Mouse (Mus musculus) liver, adult 2 months (tissue): ENCODE results near the gene Txndc11. TPM values are rescaled to one million over a fixed set of nuclear protein-coding genes. Genes with fewer than 3 reads are reported as not detected.

Experiments used
- DNase-seq: peaks from one replicate; pipeline ENCODE4 v3.0.0-alpha.2; 2011; ENCODE audit warnings: low read depth, low spot score; ENCODE audit errors: extremely low read depth
- H3K27ac ChIP-seq: fragments of 200-500 bp; replicated peaks from 2 replicates; pipeline ENCODE4 v1.5.1; 2012; ENCODE audit warnings: low read depth, mild to moderate bottlenecking, control low read depth, inconsistent platforms, low read length; ENCODE audit not compliant: insufficient read depth
- H3K27me3 ChIP-seq: fragments of 200-500 bp; 2 replicates; pipeline ENCODE4 v1.6.1; 2012; ENCODE audit warnings: mild to moderate bottlenecking, moderate library complexity, low read length, inconsistent platforms; ENCODE audit not compliant: control insufficient read depth, insufficient read depth
- H3K36me3 ChIP-seq: fragments of 200-500 bp; 2 replicates; pipeline ENCODE4 v1.6.1; 2012; ENCODE audit warnings: low read length, inconsistent platforms; ENCODE audit not compliant: control insufficient read depth, insufficient read depth
- H3K4me1 ChIP-seq: fragments of 200-500 bp; 2 replicates; pipeline ENCODE4 v1.6.1; 2011; ENCODE audit warnings: low read length; ENCODE audit not compliant: control insufficient read depth, insufficient read depth
- H3K4me3 ChIP-seq: fragments of 200-500 bp; 2 replicates; pipeline ENCODE4 v1.5.1; 2011; ENCODE audit warnings: low read depth, mild to moderate bottlenecking, control low read depth, low read length, moderate library complexity; ENCODE audit not compliant: insufficient read depth
- H3K79me2 ChIP-seq: fragments of 200-500 bp; 2 replicates; pipeline ENCODE4 v1.6.1; 2012; ENCODE audit warnings: inconsistent platforms, mild to moderate bottlenecking, low read length, moderate library complexity; ENCODE audit not compliant: control insufficient read depth, insufficient read depth
- H3K9ac ChIP-seq: fragments of 200-500 bp; 2 replicates; pipeline ENCODE4 v1.6.1; 2012; ENCODE audit warnings: low read depth, mild to moderate bottlenecking, control low read depth, inconsistent platforms, low read length
- CTCF ChIP-seq: fragments of 200-500 bp; IDR thresholded peaks from 2 replicates; pipeline ENCODE4 v1.5.1; 2011; ENCODE audit warnings: low read depth, low read length, control low read depth
- POLR2A ChIP-seq: fragments of 200-500 bp; IDR thresholded peaks from 2 replicates; pipeline ENCODE4 v1.6.1; 2011; ENCODE audit warnings: low read length, control low read depth; ENCODE audit not compliant: insufficient read depth; ENCODE audit errors: extremely low read depth
- WGBS: fragments of 180-500 bp; shearing (Covaris S2); methylation state at CpG from one replicate; pipeline ENCODE4 v1.1.7; 2018; 5-methylcytosine and 5-hydroxymethylcytosine counted together
- polyA plus RNA-seq: library from polyadenylated mRNA; depleted of rRNA; stranded (reverse); fragments of >200 nt; gene quantifications from 2 replicates; pipeline ENCODE4 v1.2.3, GENCODE M21; 2012
- total RNA-seq: library from RNA; depleted of rRNA; stranded (reverse); fragments of >200 nt; gene quantifications from 2 replicates; pipeline ENCODE4 v1.2.3, GENCODE M21; 2014

Txndc11 gene
- total and polyA plus RNA-seq, 2 experiments = 12.4 to 26.5 TPM

DNA sequence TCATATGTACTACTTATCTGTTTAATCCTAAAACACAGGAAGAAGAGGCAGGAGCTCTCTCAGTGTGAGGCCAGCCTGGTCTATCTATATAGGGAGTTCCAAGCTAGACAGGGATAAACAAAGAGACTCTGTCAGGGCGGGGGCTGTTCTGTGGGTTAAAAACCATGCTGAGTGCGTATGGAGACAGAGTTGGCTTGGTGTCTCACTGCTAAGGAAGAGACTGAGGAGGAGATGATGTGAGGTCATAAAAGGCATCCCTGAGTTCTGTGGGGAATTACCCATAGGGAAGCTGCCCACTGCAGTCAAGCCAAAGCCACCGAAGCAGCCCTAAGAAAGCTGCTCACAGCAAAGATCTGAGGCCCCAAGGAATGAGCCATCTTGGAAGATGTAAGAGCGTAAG is 73.8 kb downstream of the Txndc11 start, which contains the start of gene Snn:
Gene Snn, plus strand, starts transcription at position 301 of the 400 bp plus-strand sequence.
- Histone ChIP-seq H3K4me1 (0 out of 2 replicates have a peak, but pooled peaks cover 3% of the 10 kb centered on the region), H3K9ac (no peak within 1 kb of the TSS), H3K79me2 (no peaks in the 10 kb centered on the region), H3K4me3 (no peak within 1 kb of the TSS), H3K36me3 (no peaks in the 10 kb centered on the region), H3K27ac (no peak within 1 kb of the TSS), H3K27me3 (no peaks in the 10 kb centered on the region)
- TF ChIP-seq POLR2A (no peak), CTCF (no peak)
- 93% methylated on average over 4 of the region's 4 CpGs for WGBS
- no peak for DNase-seq

DNA sequence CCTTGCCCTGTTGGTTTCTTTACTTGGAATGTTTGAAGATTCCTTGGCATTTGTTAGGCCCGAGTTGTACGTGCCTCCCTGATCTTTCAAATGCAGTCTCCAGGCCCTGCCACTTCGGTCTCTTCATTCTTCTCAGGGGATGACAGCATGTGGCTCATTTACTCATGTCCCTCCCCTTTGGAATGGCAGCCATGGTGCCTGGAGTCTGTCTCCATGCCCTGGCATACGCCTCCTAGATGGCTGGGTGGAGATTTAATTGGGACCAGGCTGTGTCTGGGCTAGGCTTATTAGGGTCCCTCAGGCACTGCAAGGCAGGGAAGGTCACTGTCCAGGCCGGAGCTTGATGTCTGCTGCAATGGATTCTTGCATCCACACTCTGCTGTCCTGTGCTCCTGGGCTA is 78.5 kb downstream of the Txndc11 start:
- Histone ChIP-seq H3K9ac (no peak overlapping the region), H3K4me3 (no peak overlapping the region), H3K4me1 (no peaks in the 10 kb centered on the region), H3K27me3 (no peaks in the 10 kb centered on the region), H3K36me3 (no peaks in the 10 kb centered on the region), H3K27ac (no peak overlapping the region), H3K79me2 (no peaks in the 10 kb centered on the region)
- DNase-seq = no peak
- TF ChIP-seq CTCF (no peak), POLR2A (no peak)
- 92% methylated on average over 5 of the region's 5 CpGs for WGBS

GRCm38 (mm10) chr16:11054871-11055270 is 79.6 kb downstream of the Txndc11 start:
- 91% methylated on average over 6 of the region's 6 CpGs for WGBS
- H3K27ac ChIP-seq = no peak overlapping the region
- no peak for TF ChIP-seq CTCF
- no peak for TF ChIP-seq POLR2A

GRCm38 (mm10) chr16:11054409-11054808 is 80.0 kb downstream of the Txndc11 start:
- no peaks in the 10 kb centered on the region for H3K36me3 ChIP-seq
- WGBS = 79% methylated on average over 6 of the region's 6 CpGs
- H3K27me3 ChIP-seq = no peaks in the 10 kb centered on the region
- no peak for DNase-seq
- H3K9ac ChIP-seq = no peak overlapping the region
- no peak overlapping the region for H3K27ac ChIP-seq
- H3K4me1 ChIP-seq = no peaks in the 10 kb centered on the region
- no peaks in the 10 kb centered on the region for H3K79me2 ChIP-seq
- no peak overlapping the region for H3K4me3 ChIP-seq
- no peak for TF ChIP-seq POLR2A
- TF ChIP-seq CTCF = no peak

More at GRCm38 (mm10) chr16:11054871-11055270, 79.6 kb downstream of the Txndc11 start:
- Histone ChIP-seq H3K9ac (no peak overlapping the region), H3K79me2 (no peaks in the 10 kb centered on the region), H3K27me3 (no peaks in the 10 kb centered on the region), H3K4me3 (no peak overlapping the region), H3K4me1 (no peaks in the 10 kb centered on the region), H3K36me3 (no peaks in the 10 kb centered on the region)
- DNase-seq = no peak

- Histone ChIP-seq H3K4me3 (no peak overlapping the region), H3K79me2 (no peaks in the 10 kb centered on the region), H3K9ac (no peak overlapping the region), H3K36me3 (no peaks in the 10 kb centered on the region), H3K27ac (no peak overlapping the region), H3K4me1 (no peaks in the 10 kb centered on the region), H3K27me3 (no peaks in the 10 kb centered on the region)
- peak; percentile 84 for DNase-seq
- TF ChIP-seq CTCF (no peak), POLR2A (no peak)
- 69% methylated on average over 11 of the region's 11 CpGs for WGBS
These were observed 83.3 kb downstream of the Txndc11 start for GRCm38 (mm10) chr16:11051134-11051533.

DNA sequence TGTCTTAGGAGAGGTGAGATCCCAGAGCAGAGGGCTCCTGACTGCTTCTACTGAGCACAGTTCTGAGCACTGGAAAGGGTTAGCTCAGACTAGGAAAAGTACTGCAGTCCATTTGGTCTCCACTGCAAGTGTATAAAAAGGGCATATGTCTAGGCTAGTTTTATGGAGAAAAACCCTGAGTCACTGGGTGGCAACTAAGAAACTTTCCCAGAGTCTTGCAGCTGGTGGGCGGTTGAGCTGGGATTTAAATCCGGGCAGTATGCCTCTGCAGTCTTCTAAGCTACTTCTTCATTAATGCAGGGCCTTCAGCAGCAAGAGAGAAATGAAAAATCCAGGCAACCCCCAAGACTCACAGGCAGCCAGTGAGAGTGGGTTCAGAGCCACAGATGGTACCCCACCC is 84.2 kb downstream of the Txndc11 start:
- Histone ChIP-seq H3K4me3 (no peak overlapping the region), H3K4me1 (no peaks in the 10 kb centered on the region), H3K36me3 (no peaks in the 10 kb centered on the region), H3K79me2 (no peaks in the 10 kb centered on the region), H3K27me3 (no peaks in the 10 kb centered on the region), H3K9ac (no peak overlapping the region), H3K27ac (no peak overlapping the region)
- no peak for DNase-seq
- TF ChIP-seq POLR2A (no peak), CTCF (no peak)
- WGBS = 97% methylated on average over 2 of the region's 2 CpGs

DNA sequence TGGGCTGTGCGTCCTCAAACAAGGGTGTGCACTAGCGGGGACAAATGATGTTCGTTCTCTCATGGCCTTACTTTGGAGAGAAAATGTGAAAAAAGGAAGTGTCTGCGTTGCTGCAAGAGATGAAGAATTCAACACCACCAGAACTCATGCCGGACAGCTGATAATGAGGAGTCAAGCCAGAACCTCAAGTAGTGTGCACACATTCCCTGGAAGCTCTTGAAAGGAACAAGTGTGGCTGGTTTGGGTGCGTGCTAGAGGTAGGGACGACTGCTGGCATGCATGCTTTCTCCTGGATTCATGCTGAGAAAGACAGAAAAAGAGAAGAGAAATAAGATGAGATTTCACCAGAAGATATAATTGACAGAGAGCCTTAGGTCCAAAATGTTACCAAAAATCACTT is 87.3 kb downstream of the Txndc11 start:
- Histone ChIP-seq H3K36me3 (no peaks in the 10 kb centered on the region), H3K4me1 (no peaks in the 10 kb centered on the region; the same call in 1 of the 2 replicates), H3K27me3 (no peaks in the 10 kb centered on the region), H3K9ac (no peak overlapping the region), H3K27ac (no peak overlapping the region), H3K4me3 (no peak overlapping the region), H3K79me2 (no peaks in the 10 kb centered on the region)
- WGBS = 80% methylated on average over 7 of the region's 7 CpGs
- no peak for DNase-seq
- TF ChIP-seq CTCF = no peak
